19 mouse cellular contexts compared by ENCODE assay signal in genomic region chr4:53203595-53204400, GRCm38 (mm10). TPM values are rescaled to one million over a fixed set of nuclear protein-coding genes. Genes with fewer than 3 reads are reported as not detected.
DNase-seq lines count a peak whose midpoint lies in the region; ATAC-seq lines count a peak whose summit lies in the region.
"Had no signal": no experiment of that assay in that cellular context is flagged by ENCODE, and none has a peak within 500 bp of the region (broad histone marks: within the 10 kb centered on the region; RNA-seq: fewer than 3 reads in every experiment).

No protein-coding gene starts in this region.

- DNase-seq in hindbrain, embryonic 11.5 days (ENCODE audit: low spot score), result peak; percentile 37
- peak; percentile 17 for DNase-seq in right cerebral cortex, postnatal 14 days
- DNase-seq in right cerebral cortex, postnatal 4 days, result no peak
- peak; percentile 41 to 64 for DNase-seq in kidney, postnatal 25 days
- peak; percentile 11 for DNase-seq in splenic B cell, adult 2 months (ENCODE audit: low read depth, low spot score)
- DNase-seq in urinary bladder, adult 18-20 months (ENCODE audit: low spot score in 2 of 2), result no peak
- DNase-seq in thymus, postnatal 10 days (ENCODE audit: low spot score in 2 of 2), result no peak
- DNase-seq: adrenal gland, postnatal 25 days; cerebellum, adult 18-20 months; embryo, embryonic 11 days; gastrocnemius, postnatal 14 days; lung, embryonic 14.5 days had no signal

- WGBS in hindbrain, embryonic 11.5 days, result 68% methylated on average over 15 of the region's 15 CpGs
- 64% methylated on average over 15 of the region's 15 CpGs for WGBS in hindbrain, embryonic 12.5 days

- H3K27ac ChIP-seq in hindbrain, embryonic 11.5 days (ENCODE audit: low read depth, low read length), result no peak overlapping the region
- no peak overlapping the region for H3K27ac ChIP-seq in hindbrain, embryonic 12.5 days
- H3K27ac ChIP-seq: limb, embryonic 13.5 days; midbrain, embryonic 12.5 days; neural tube, embryonic 12.5 days; stomach, postnatal 0 days had no signal

- H3K4me3 ChIP-seq in hindbrain, embryonic 11.5 days (ENCODE audit: low read depth, low read length), result no peak overlapping the region
- H3K4me3 ChIP-seq in hindbrain, embryonic 12.5 days, result no peak overlapping the region
- H3K4me3 ChIP-seq: layer of hippocampus, adult 2 months; limb, embryonic 13.5 days; midbrain, embryonic 12.5 days; neural tube, embryonic 12.5 days had no signal

- no peaks in the 10 kb centered on the region for H3K36me3 ChIP-seq in hindbrain, embryonic 11.5 days (ENCODE audit: control insufficient read depth, insufficient read depth, low read length)
- H3K36me3 ChIP-seq in hindbrain, embryonic 12.5 days, result no peaks in the 10 kb centered on the region
- no peaks in the 10 kb centered on the region for H3K36me3 ChIP-seq in splenic B cell, adult 2 months (ENCODE audit: control insufficient read depth, insufficient read depth, low read length, poor library complexity, severe bottlenecking)
- H3K36me3 ChIP-seq: limb, embryonic 13.5 days; midbrain, embryonic 12.5 days; neural tube, embryonic 12.5 days had no signal

- H3K4me1 ChIP-seq in hindbrain, embryonic 11.5 days (replicated peaks; ENCODE audit: control insufficient read depth, insufficient read depth, low read length), result no peaks in the 10 kb centered on the region
- H3K4me1 ChIP-seq in hindbrain, embryonic 12.5 days, result peaks cover 2% of the 10 kb centered on the region; the same call in 1 of the 2 replicates
- H3K4me1 ChIP-seq: limb, embryonic 13.5 days; midbrain, embryonic 12.5 days; neural tube, embryonic 12.5 days had no signal

- H3K27me3 ChIP-seq in hindbrain, embryonic 11.5 days (ENCODE audit: control insufficient read depth, insufficient read depth, low read length), result no peaks in the 10 kb centered on the region
- no peaks in the 10 kb centered on the region for H3K27me3 ChIP-seq in hindbrain, embryonic 12.5 days
- no peaks in the 10 kb centered on the region for H3K27me3 ChIP-seq in splenic B cell, adult 2 months (ENCODE audit: control insufficient read depth, insufficient read depth, low read length, poor library complexity, severe bottlenecking)
- H3K27me3 ChIP-seq: limb, embryonic 13.5 days; midbrain, embryonic 12.5 days; neural tube, embryonic 12.5 days; Patski had no signal

- no peaks in the 10 kb centered on the region for H3K9me3 ChIP-seq in hindbrain, embryonic 11.5 days (ENCODE audit: control insufficient read depth, low read length)
- H3K9me3 ChIP-seq in hindbrain, embryonic 12.5 days (replicated peaks), result no peaks in the 10 kb centered on the region
- H3K9me3 ChIP-seq: limb, embryonic 13.5 days; midbrain, embryonic 12.5 days; neural tube, embryonic 12.5 days had no signal

- H3K9ac ChIP-seq in hindbrain, embryonic 11.5 days (ENCODE audit: low read depth, low read length), result no peak overlapping the region
- H3K9ac ChIP-seq in hindbrain, embryonic 12.5 days, result no peak overlapping the region
- H3K9ac ChIP-seq: limb, embryonic 13.5 days; lung, embryonic 14.5 days; midbrain, embryonic 12.5 days; neural tube, embryonic 12.5 days had no signal

- no peak overlapping the region for H3K4me2 ChIP-seq in hindbrain, embryonic 11.5 days (replicated peaks; ENCODE audit: low read depth, low read length)
- H3K4me2 ChIP-seq in hindbrain, embryonic 12.5 days (replicated peaks), result no peak overlapping the region
- H3K4me2 ChIP-seq: limb, embryonic 13.5 days; lung, embryonic 14.5 days; midbrain, embryonic 12.5 days; neural tube, embryonic 12.5 days had no signal

- ATAC-seq in hindbrain, embryonic 11.5 days (ENCODE audit: low FRiP score), result peak; percentile 61; the same call in 1 of the 2 replicates
- no peak for ATAC-seq in hindbrain, embryonic 12.5 days (ENCODE audit: low FRiP score)
- ATAC-seq: Patski had no signal

RNA-seq across cellular contexts. Expression of gene Abca1, which starts 44.1 kb away (rescaled TPM):
- 6.1 and 7.5 TPM in 2 replicates for polyA plus RNA-seq in hindbrain, embryonic 11.5 days (2014; fragmentation: Nextera tagmentation; extraction: Ambion mirVana)
- polyA plus RNA-seq in hindbrain, embryonic 12.5 days (2016; fragmentation: Nextera tagmentation; extraction: Ambion mirVana), result 9.3 and 10.4 TPM in 2 replicates

Comparison
In these comparisons a context has a peak if more than half of its experiments do, and no peak if none do; other contexts are left out.
1. DNase-seq: peak in hindbrain, embryonic 11.5 days (single experiment), right cerebral cortex, postnatal 14 days (single experiment), kidney, postnatal 25 days (2 of 2) and splenic B cell, adult 2 months (single experiment); none in right cerebral cortex, postnatal 4 days (single experiment), urinary bladder, adult 18-20 months (0 of 2) and thymus, postnatal 10 days (0 of 2).